Mouse (Mus musculus) stomach, postnatal 0 days (tissue): ENCODE data around the gene Psmb6.

Source experiments
- CTCF ChIP-seq: IDR thresholded peaks from 2 replicates; pipeline ENCODE4 v1.5.1; 2016; ENCODE audit warnings: antibody characterized with exemption, low read depth, mild to moderate bottlenecking, moderate library complexity
- EP300 ChIP-seq: optimal IDR thresholded peaks from 2 replicates; pipeline ENCODE3; 2016; ENCODE audit warnings: antibody characterized with exemption

- TF ChIP-seq CTCF (no peak), EP300 (no peak)
These were observed at the start of gene Psmb6 for GRCm38 (mm10) chr11:70525184-70525678.
